Mouse (Mus musculus): ENCODE data around the gene Chd2.

DNA sequence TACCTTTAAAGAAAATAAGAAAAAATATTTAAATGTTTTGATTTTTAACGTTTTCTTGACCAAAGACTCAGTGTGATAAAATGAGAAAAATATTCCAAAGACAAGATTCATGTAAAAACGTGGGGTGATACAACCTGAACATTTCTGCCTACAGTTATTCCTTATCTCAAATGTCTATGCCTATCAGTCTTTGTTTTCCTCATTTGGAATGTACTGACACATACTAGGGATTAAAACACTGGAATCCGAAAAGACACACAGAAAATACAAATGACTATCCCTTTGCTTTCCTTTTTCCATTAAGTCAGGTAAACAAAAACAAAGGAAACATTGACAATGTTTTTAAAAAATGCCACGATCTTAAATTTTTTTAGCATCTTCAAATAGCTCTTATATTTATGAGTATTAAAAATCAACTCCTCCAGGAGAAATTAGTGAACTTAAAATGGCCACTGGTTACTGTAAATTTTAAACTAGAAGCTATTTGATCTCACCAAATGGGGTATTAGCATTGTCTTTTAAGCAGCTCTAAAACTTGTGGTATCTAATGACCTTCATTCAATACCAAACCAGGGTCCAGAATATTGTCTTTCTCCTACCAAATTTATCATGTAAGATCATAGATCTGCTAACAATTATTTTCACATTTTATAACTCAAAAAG, 14.4 kb upstream of the Chd2 start:
- TF ChIP-seq CTCF (IDR thresholded peaks at IDR 0.05; ENCODE audit: control insufficient read depth, insufficient read depth, low read length) (no peak), POLR2A (IDR thresholded peaks at IDR 0.05; ENCODE audit: borderline replicate concordance, control insufficient read depth, low read depth, low read length) (no peak)
